Mouse (Mus musculus): ENCODE data around the gene Pxmp4.

DNA sequence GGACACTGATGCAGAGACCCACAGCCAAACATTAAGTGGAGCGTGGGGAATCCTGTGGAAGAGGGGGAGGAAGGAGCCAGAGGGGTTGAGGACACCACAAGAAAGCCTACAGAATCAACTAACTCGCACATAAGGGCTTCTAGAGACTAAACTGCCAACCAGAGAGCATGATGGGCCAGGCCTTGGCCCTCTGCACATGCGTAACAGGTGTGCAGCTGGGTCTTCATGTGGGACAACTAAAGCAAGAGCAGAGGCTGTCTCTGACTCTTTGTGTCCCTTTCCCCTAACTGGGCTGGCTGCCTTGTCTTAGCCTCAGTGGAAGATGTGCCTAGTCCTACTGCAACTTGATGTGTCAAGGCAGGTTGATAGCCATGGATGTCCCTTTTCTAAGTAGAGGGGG is 13.6 kb upstream of the Pxmp4 start:
- no peak for TF ChIP-seq POLR2A (IDR thresholded peaks at IDR 0.05; ENCODE audit: insufficient read depth, low read length)
- no peak for TF ChIP-seq CTCF (IDR thresholded peaks at IDR 0.05; ENCODE audit: low read depth, low read length)

Data from ES-Bruce4 (cell line).